Mouse (Mus musculus) cortical plate, adult 2 months (tissue): Measurements from ENCODE around the gene Rbl2. TPM values are rescaled to one million over a fixed set of nuclear protein-coding genes. Genes with fewer than 3 reads are reported as not detected.

ENCODE experiments used
- H3K27ac ChIP-seq: fragments of 200-500 bp; 2 replicates; pipeline ENCODE4 v1.5.1; 2012; ENCODE audit warnings: low read length, control low read depth, inconsistent platforms; ENCODE audit not compliant: insufficient read depth
- H3K4me1 ChIP-seq: fragments of 200-500 bp; 2 replicates; pipeline ENCODE4 v1.6.1; 2011; ENCODE audit warnings: low read length; ENCODE audit not compliant: control insufficient read depth, insufficient read depth
- H3K4me3 ChIP-seq: fragments of 200-500 bp; 2 replicates; pipeline ENCODE4 v1.5.1; 2011; ENCODE audit warnings: mild to moderate bottlenecking, low read length, control low read depth; ENCODE audit not compliant: insufficient read depth
- CTCF ChIP-seq: fragments of 200-500 bp; IDR thresholded peaks from 2 replicates; pipeline ENCODE4 v1.5.1; 2011; ENCODE audit warnings: mild to moderate bottlenecking, control low read depth, low read length; ENCODE audit not compliant: insufficient read depth; ENCODE audit errors: extremely low read depth
- POLR2A ChIP-seq: fragments of 200-500 bp; IDR thresholded peaks from 2 replicates; pipeline ENCODE4 v1.6.1; 2011; ENCODE audit warnings: mild to moderate bottlenecking, low read length, control low read depth; ENCODE audit not compliant: insufficient read depth; ENCODE audit errors: extremely low read depth
- polyA plus RNA-seq: library from polyadenylated mRNA; depleted of rRNA; stranded (reverse); fragments of >200 nt; gene quantifications from 2 replicates; pipeline ENCODE4 v1.2.3, GENCODE M21; 2012

Rbl2 gene
- polyA plus RNA-seq, 1 experiment, result 40.1 TPM

GRCm38 (mm10) chr8:91132731-91133130 lies 62.9 kb downstream of the Rbl2 start:
- peaks cover 2% of the 10 kb centered on the region for H3K4me1 ChIP-seq
- peak overlapping the region; percentile 43 for H3K4me3 ChIP-seq
- H3K27ac ChIP-seq, result no peak overlapping the region
- TF ChIP-seq CTCF, result no peak
- no peak for TF ChIP-seq POLR2A

- Histone ChIP-seq H3K4me1 (peaks cover 2% of the 10 kb centered on the region), H3K27ac (0 out of 2 replicates have a peak overlapping the region, but pooled peaks have one; percentile 24), H3K4me3 (peak overlapping the region; percentile 43)
- no peak for TF ChIP-seq CTCF
- TF ChIP-seq POLR2A, result peak; percentile 67; the same call in 1 of the 2 replicates
Observed at GRCm38 (mm10) chr8:91133441-91134069, 63.7 kb downstream of the Rbl2 start.

GRCm38 (mm10) chr8:91134070-91134475 lies 64.2 kb downstream of the Rbl2 start:
- H3K4me3 ChIP-seq, result peak overlapping the region; percentile 43
- H3K27ac ChIP-seq, result no peak overlapping the region
- TF ChIP-seq POLR2A, result peak; percentile 99
- no peak for TF ChIP-seq CTCF

GRCm38 (mm10) chr8:91134659-91135058 lies 64.8 kb downstream of the Rbl2 start:
- Histone ChIP-seq H3K27ac (no peak overlapping the region), H3K4me3 (peak overlapping the region; percentile 13; the same call in 1 of the 2 replicates), H3K4me1 (peaks cover 2% of the 10 kb centered on the region)
- TF ChIP-seq CTCF, result no peak
- TF ChIP-seq POLR2A, result no peak

More at GRCm38 (mm10) chr8:91134070-91134475, 64.2 kb downstream of the Rbl2 start:
- peaks cover 2% of the 10 kb centered on the region for H3K4me1 ChIP-seq

GRCm38 (mm10) chr8:91135308-91136181 lies 65.7 kb downstream of the Rbl2 start:
- peaks cover 2% of the 10 kb centered on the region; the same call in 1 of the 2 replicates for H3K4me1 ChIP-seq
- no peak overlapping the region for H3K4me3 ChIP-seq
- H3K27ac ChIP-seq, result no peak overlapping the region
- TF ChIP-seq POLR2A (no peak), CTCF (no peak)

- Histone ChIP-seq H3K4me1 (no peaks in the 10 kb centered on the region), H3K4me3 (no peak overlapping the region), H3K27ac (no peak overlapping the region)
- TF ChIP-seq CTCF (no peak), POLR2A (no peak)
Observed at GRCm38 (mm10) chr8:91140828-91141227, 71.0 kb downstream of the Rbl2 start.

- Histone ChIP-seq H3K4me3 (no peak overlapping the region), H3K4me1 (no peaks in the 10 kb centered on the region), H3K27ac (no peak overlapping the region)
- TF ChIP-seq POLR2A (no peak), CTCF (peak; percentile 73)
Observed at GRCm38 (mm10) chr8:91147715-91148114, 77.9 kb downstream of the Rbl2 start.

- Histone ChIP-seq H3K4me1 (no peaks in the 10 kb centered on the region), H3K4me3 (no peak overlapping the region), H3K27ac (no peak overlapping the region)
- TF ChIP-seq CTCF (no peak), POLR2A (no peak)
Observed at GRCm38 (mm10) chr8:91148643-91149178, 78.9 kb downstream of the Rbl2 start.

- no peak for TF ChIP-seq CTCF
- Histone ChIP-seq H3K4me1 (no peaks in the 10 kb centered on the region), H3K27ac (no peak overlapping the region), H3K4me3 (no peak overlapping the region)
Observed at GRCm38 (mm10) chr8:91149298-91149697, 79.4 kb downstream of the Rbl2 start.

GRCm38 (mm10) chr8:91151531-91151930 lies 81.7 kb downstream of the Rbl2 start:
- H3K4me3 ChIP-seq, result no peak overlapping the region
- TF ChIP-seq POLR2A, result no peak
- no peak for TF ChIP-seq CTCF
- no peak overlapping the region for H3K27ac ChIP-seq

More at GRCm38 (mm10) chr8:91151531-91151930, 81.7 kb downstream of the Rbl2 start:
- H3K4me1 ChIP-seq, result no peaks in the 10 kb centered on the region
